Mouse (Mus musculus) neural tube, embryonic 14.5 days (tissue): ENCODE results near the gene Ntn5. TPM values are rescaled to one million over a fixed set of nuclear protein-coding genes. Genes with fewer than 3 reads are reported as not detected.

Source experiments
- ATAC-seq: fragments of 200-750 bp; cut with Nextera tagmentation; 2 replicates; pipeline ENCODE4 v1.8.0; 2017; ENCODE audit warnings: low read depth, mild to moderate bottlenecking, moderate TSS enrichment, moderate library complexity
- H3K27ac ChIP-seq: fragments of 300-500 bp; sonication (generic); 2 replicates; pipeline ENCODE4 v1.5.1; 2014; ENCODE audit warnings: low read depth, mild to moderate bottlenecking, control low read depth, low read length, moderate library complexity, mixed read lengths
- H3K27me3 ChIP-seq: fragments of 300-500 bp; sonication (generic); 2 replicates; pipeline ENCODE4 v1.6.1; 2014; ENCODE audit warnings: low read length; ENCODE audit not compliant: control insufficient read depth, insufficient read depth
- H3K36me3 ChIP-seq: fragments of 300-500 bp; sonication (generic); 2 replicates; pipeline ENCODE4 v1.6.1; 2014; ENCODE audit warnings: low read length, mixed read lengths; ENCODE audit not compliant: control insufficient read depth, insufficient read depth
- H3K4me1 ChIP-seq: fragments of 300-500 bp; sonication (generic); 2 replicates; pipeline ENCODE4 v1.6.1; 2014; ENCODE audit warnings: low read length; ENCODE audit not compliant: control insufficient read depth, insufficient read depth
- H3K4me2 ChIP-seq: fragments of 300-500 bp; sonication (generic); 2 replicates; pipeline ENCODE4 v1.6.1; 2014; ENCODE audit warnings: mild to moderate bottlenecking, low read depth, low read length, control low read depth
- H3K4me3 ChIP-seq: fragments of 300-500 bp; sonication (generic); 2 replicates; pipeline ENCODE4 v1.5.1; 2014; ENCODE audit warnings: low read depth, low read length, control low read depth, mixed read lengths
- H3K9ac ChIP-seq: fragments of 300-500 bp; sonication (generic); replicated peaks from 2 replicates; pipeline ENCODE4 v1.6.1; 2014; ENCODE audit warnings: low read depth, mild to moderate bottlenecking, control low read depth, low read length, mixed read lengths
- H3K9me3 ChIP-seq: fragments of 300-500 bp; sonication (generic); 2 replicates; pipeline ENCODE4 v1.6.1; 2016; ENCODE audit warnings: low read length; ENCODE audit not compliant: control insufficient read depth
- WGBS: fragments of 180-500 bp; shearing (Covaris S2); extraction: QIAGEN DNeasy Blood & Tissue Kit; methylation state at CpG from one replicate; pipeline ENCODE4 v1.1.7; 2014; 5-methylcytosine and 5-hydroxymethylcytosine counted together
- polyA plus RNA-seq: library from polyadenylated mRNA; unstranded; fragments of >200 nt; fragmentation: Nextera tagmentation; extraction: Ambion mirVana; gene quantifications from 2 replicates; pipeline ENCODE4 v1.2.1, GENCODE M21; 2014

Ntn5 gene
- 1.8 TPM in 1 of 2 replicates, not detected in the other for polyA plus RNA-seq

DNA sequence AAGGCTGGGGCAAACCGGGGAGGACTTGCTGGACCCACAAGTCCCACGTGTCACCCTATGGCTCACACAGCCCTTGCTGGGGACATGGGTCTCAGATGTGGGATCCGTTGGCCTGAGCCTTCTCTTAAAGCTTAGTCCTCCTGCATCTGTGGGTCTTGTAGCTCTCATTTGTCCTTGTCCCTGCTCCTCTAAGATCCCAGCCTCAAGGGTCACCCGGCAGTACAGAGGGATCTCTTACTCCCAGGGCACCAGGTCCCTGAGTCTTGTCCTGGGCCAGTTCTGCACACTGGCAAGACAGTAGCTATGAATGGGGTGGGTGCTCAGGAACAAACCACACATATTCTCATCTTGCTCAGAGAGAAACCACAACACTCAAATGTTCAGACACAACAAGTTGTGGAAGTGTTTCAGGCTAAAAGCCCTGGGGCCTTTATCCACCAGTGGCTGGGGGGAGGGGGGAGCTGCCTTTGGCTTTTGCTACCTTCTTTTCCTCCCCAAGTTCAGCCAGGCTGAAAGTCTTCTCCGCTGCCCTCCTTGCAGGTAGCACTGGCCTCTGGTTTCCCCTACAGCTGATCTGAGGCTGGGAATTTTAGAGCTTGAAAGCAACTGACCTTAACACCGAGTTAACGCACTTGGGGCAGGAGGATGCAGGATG lies at the start of gene Ntn5:
TSS of gene Ntn5 (plus strand) at position 627 of the 655 bp plus-strand sequence.
- ATAC-seq: no peak
- Histone ChIP-seq H3K4me1 (no peaks in the 10 kb centered on the region; the same call in 1 of the 2 replicates), H3K27me3 (no peaks in the 10 kb centered on the region), H3K36me3 (no peaks in the 10 kb centered on the region), H3K9me3 (no peaks in the 10 kb centered on the region), H3K4me3 (no peak within 1 kb of the TSS), H3K9ac (no peak within 1 kb of the TSS), H3K27ac (no peak within 1 kb of the TSS), H3K4me2 (no peak within 1 kb of the TSS)
- WGBS: 83% methylated on average over 7 of the region's 7 CpGs

DNA sequence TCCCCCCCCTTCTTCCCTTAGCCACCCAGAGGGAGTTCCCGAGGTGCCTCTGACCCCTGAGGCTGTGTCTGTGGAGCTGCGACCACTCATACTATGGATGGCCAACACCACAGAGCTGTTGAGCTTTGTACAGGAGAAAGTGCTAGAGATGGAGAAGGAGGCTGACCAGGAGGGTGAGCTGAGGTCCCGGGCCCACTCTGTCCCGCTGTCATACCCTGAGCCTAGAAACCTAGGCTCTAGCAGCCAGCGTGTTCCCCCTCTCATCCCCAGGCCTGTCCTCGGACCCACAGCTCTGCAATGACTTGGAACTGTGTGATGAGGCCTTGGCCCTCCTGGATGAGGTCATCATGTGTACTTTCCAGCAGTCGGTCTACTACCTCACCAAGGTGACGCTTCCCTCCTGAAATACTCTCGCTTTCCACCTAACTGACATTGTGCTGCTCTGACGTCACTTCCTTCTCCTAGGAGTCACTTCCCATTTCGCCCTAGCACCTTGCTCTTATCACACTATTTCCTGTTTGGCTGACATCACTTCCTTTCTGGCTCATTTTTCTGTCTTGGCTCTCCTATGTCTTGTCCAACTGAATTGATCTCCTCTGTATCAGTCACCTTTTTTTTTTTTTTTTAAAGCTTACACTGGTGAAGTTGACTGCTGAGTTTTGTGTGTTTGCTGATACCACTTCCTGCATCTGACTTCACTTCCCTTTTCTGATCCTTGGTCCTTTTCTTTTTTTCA lies 48.7 kb upstream of the Ntn5 start:
- ATAC-seq: no peak
- Histone ChIP-seq H3K27ac (no peak overlapping the region), H3K36me3 (no peaks in the 10 kb centered on the region; the same call in 1 of the 2 replicates), H3K4me2 (no peak overlapping the region), H3K27me3 (no peaks in the 10 kb centered on the region), H3K4me1 (peaks cover 3% of the 10 kb centered on the region; the same call in 1 of the 2 replicates), H3K9ac (no peak overlapping the region), H3K4me3 (no peak overlapping the region), H3K9me3 (no peaks in the 10 kb centered on the region; the same call in 1 of the 2 replicates)
- 88% methylated on average over 11 of the region's 11 CpGs for WGBS

DNA sequence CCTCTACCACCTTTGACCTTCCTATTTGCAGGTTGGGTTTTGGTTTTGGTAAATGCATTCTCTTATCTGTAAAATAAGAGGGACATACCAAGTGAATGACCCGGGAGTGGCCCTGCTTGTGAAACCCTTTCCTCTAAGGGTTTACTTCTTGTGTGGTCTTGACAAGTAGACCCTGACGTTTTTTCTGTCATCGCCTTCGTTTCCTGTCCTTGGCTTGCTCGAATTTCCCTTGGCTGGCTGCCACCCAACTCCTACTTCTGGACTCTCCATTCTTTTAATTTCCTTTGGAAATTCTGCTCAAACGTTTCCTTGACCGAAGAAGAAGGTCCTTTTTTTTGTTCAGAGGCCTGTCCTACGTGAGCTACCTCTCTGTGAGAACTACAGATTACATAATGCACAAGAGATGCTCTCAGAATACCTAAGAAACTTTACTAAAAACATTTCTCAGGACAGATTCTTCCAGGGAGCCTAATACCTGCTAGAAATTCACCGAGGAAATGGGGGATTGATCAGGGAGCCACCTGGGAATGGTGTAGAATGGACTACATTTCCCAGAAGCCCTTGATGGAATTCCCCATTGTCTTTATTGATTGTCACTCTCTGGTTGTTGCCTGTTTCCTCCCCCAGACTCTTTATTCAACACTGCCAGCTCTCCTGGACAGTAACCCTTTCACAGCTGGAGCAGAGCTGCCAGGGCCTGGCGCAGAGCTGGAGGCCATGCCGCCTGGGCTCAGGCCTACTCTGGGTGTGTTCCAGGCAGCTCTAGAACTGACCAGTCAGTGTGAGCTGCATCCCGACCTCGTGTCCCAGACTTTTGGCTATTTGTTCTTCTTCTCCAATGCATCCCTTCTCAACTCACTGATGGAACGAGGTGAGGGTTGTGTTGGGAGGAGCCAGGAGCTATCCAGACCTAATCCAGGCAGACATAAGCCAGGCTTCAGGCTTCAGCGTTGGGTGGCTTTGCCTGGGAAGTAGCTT lies 47.8 kb upstream of the Ntn5 start:
- no peak overlapping the region for H3K27ac ChIP-seq
- 87% methylated on average over 15 of the region's 15 CpGs for WGBS
- H3K27me3 ChIP-seq: no peaks in the 10 kb centered on the region
- H3K4me3 ChIP-seq: no peak overlapping the region
- H3K4me1 ChIP-seq: peaks cover 3% of the 10 kb centered on the region; the same call in 1 of the 2 replicates
- no peaks in the 10 kb centered on the region; the same call in 1 of the 2 replicates for H3K9me3 ChIP-seq
- H3K36me3 ChIP-seq: no peaks in the 10 kb centered on the region; the same call in 1 of the 2 replicates
- no peak for ATAC-seq
- no peak overlapping the region for H3K4me2 ChIP-seq
- H3K9ac ChIP-seq: no peak overlapping the region

DNA sequence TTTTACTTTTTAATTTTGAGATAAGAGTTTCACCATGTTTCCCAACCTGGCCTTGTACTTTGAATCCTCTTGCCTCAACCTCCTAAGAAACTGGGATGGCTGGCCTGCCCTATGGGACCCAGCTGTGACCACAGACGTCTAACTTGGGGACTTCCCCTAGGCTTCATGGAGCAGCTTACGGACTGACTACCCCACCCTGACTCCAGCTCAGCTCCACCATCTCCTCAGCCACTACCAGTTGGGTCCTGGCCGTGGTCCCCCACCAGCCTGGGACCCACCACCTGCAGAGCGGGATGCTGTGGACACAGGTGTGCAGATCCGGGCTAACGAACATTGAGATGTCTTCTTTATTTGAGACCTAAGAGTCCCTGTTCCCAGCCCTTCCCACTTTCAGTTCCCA lies 46.1 kb upstream of the Ntn5 start:
- 95% methylated on average over 6 of the region's 6 CpGs for WGBS
- H3K4me1 ChIP-seq: peaks cover 8% of the 10 kb centered on the region

DNA sequence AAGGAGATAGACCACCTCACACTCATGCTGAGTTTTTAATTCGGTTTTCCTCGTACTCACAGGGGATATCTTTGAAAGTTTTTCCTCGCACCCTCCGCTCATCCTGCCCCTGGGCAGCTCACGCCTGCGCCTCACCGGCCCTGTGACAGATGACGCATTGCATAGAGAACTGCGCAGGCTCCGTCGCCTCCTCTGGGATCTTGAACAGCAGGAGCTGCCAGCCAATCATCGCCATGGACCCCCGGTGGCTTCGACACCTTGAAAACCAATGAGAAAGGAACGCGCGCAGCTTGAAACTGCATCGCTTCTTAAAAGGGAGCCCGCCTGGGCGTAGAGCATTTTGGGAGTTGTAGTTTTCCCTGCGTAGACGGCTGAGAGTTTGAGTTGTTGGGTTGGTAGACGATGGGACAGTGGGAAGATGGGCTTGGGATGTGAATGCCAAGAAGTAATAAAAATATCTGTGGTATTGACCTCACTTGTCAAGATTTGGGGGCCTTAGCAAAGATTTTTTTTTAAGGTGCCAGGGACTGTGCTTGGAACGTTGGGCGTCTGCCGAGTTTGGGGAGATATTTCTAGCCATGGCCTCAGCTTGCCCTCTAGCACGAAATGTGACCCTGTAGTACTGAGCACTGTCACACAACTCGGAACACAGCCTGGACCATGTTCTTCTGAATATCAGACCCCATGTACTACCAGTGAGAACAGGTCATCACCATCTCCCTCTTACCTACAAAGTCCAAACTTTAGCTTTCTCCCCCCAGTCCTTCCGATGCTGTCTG lies 45.0 kb upstream of the Ntn5 start:
- peak; percentile 88 for ATAC-seq
- H3K4me2 ChIP-seq: peak overlapping the region; percentile 50
- WGBS: 21% methylated on average over 29 of the region's 29 CpGs
- H3K27me3 ChIP-seq: no peaks in the 10 kb centered on the region
- H3K9ac ChIP-seq: no peak overlapping the region
- no peaks in the 10 kb centered on the region; the same call in 1 of the 2 replicates for H3K9me3 ChIP-seq
- H3K4me1 ChIP-seq: peaks cover 12% of the 10 kb centered on the region
- peak overlapping the region; percentile 19 for H3K4me3 ChIP-seq
- no peak overlapping the region for H3K27ac ChIP-seq
- H3K36me3 ChIP-seq: no peaks in the 10 kb centered on the region; the same call in 1 of the 2 replicates

More for the DNA sequence above, 46.1 kb upstream of the Ntn5 start:
- no peak for ATAC-seq
- Histone ChIP-seq H3K4me2 (peak overlapping the region; percentile 50; the same call in 1 of the 2 replicates), H3K4me3 (no peak overlapping the region), H3K9ac (no peak overlapping the region), H3K27me3 (no peaks in the 10 kb centered on the region), H3K36me3 (no peaks in the 10 kb centered on the region; the same call in 1 of the 2 replicates), H3K9me3 (no peaks in the 10 kb centered on the region; the same call in 1 of the 2 replicates), H3K27ac (no peak overlapping the region)

- Histone ChIP-seq H3K4me2 (no peak within 1 kb of the TSS), H3K4me3 (no peak within 1 kb of the TSS)
- ATAC-seq: no peak
Observed at GRCm38 (mm10) chr7:45639561-45640027, 44.2 kb upstream of the Ntn5 start, which contains the start of gene Mamstr. TSS of gene Mamstr (plus strand) at chr7:45639977.

GRCm38 (mm10) chr7:45640191-45640957 lies 43.4 kb upstream of the Ntn5 start:
- Histone ChIP-seq H3K27ac (no peak overlapping the region), H3K4me3 (no peak overlapping the region), H3K4me1 (peaks cover 17% of the 10 kb centered on the region), H3K9ac (no peak overlapping the region), H3K36me3 (no peaks in the 10 kb centered on the region; the same call in 1 of the 2 replicates), H3K9me3 (no peaks in the 10 kb centered on the region; the same call in 1 of the 2 replicates), H3K4me2 (no peak overlapping the region), H3K27me3 (no peaks in the 10 kb centered on the region)
- 80% methylated on average over 19 of the region's 19 CpGs for WGBS
- no peak for ATAC-seq

More at GRCm38 (mm10) chr7:45639561-45640027, 44.2 kb upstream of the Ntn5 start, which contains the start of gene Mamstr:
- WGBS: 35% methylated on average over 18 of the region's 19 CpGs
- H3K9me3 ChIP-seq: no peaks in the 10 kb centered on the region; the same call in 1 of the 2 replicates
- H3K27ac ChIP-seq: no peak within 1 kb of the TSS
- H3K27me3 ChIP-seq: no peaks in the 10 kb centered on the region
- peaks cover 15% of the 10 kb centered on the region for H3K4me1 ChIP-seq
- H3K36me3 ChIP-seq: no peaks in the 10 kb centered on the region; the same call in 1 of the 2 replicates
- H3K9ac ChIP-seq: no peak within 1 kb of the TSS
